Mouse (Mus musculus) liver, embryonic 11.5 days (tissue): Measurements from ENCODE around the gene Creb3l1. TPM values are rescaled to one million over a fixed set of nuclear protein-coding genes. Genes with fewer than 3 reads are reported as not detected.

ENCODE experiments used
- ATAC-seq: fragments of 200-750 bp; cut with Nextera tagmentation; replicated peaks from 2 replicates; pipeline ENCODE4 v1.8.0; 2017; ENCODE audit warnings: moderate number of reproducible peaks, mild to moderate bottlenecking, moderate TSS enrichment, moderate library complexity; ENCODE audit not compliant: low FRiP score
- DNase-seq: peaks from one replicate; pipeline ENCODE4 v3.0.0-alpha.2; 2017; ENCODE audit warnings: low spot score
- H3K27ac ChIP-seq: fragments of 300-500 bp; sonication (generic); 2 replicates; pipeline ENCODE4 v1.5.1; 2014; ENCODE audit warnings: mild to moderate bottlenecking, low read depth, low read length, control low read depth
- H3K27me3 ChIP-seq: fragments of 300-500 bp; sonication (generic); replicated peaks from 2 replicates; pipeline ENCODE4 v1.6.1; 2014; ENCODE audit warnings: low read length, mixed read lengths; ENCODE audit not compliant: control insufficient read depth, insufficient read depth
- H3K36me3 ChIP-seq: fragments of 300-500 bp; sonication (generic); 2 replicates; pipeline ENCODE4 v1.6.1; 2014; ENCODE audit warnings: mild to moderate bottlenecking, low read length, moderate library complexity, mixed read lengths; ENCODE audit not compliant: control insufficient read depth, insufficient read depth
- H3K4me1 ChIP-seq: fragments of 300-500 bp; sonication (generic); replicated peaks from 2 replicates; pipeline ENCODE4 v1.6.1; 2014; ENCODE audit warnings: low read length, mixed read lengths; ENCODE audit not compliant: control insufficient read depth, insufficient read depth
- H3K4me2 ChIP-seq: fragments of 300-500 bp; sonication (generic); 2 replicates; pipeline ENCODE4 v1.6.1; 2014; ENCODE audit warnings: mild to moderate bottlenecking, control low read depth, moderate library complexity
- H3K4me3 ChIP-seq: fragments of 300-500 bp; sonication (generic); 2 replicates; pipeline ENCODE4 v1.5.1; 2014; ENCODE audit warnings: low read depth, low read length, control low read depth
- H3K9ac ChIP-seq: fragments of 300-500 bp; sonication (generic); 2 replicates; pipeline ENCODE4 v1.6.1; 2014; ENCODE audit warnings: low read depth, low read length, control low read depth
- H3K9me3 ChIP-seq: fragments of 300-500 bp; sonication (generic); 2 replicates; pipeline ENCODE4 v1.6.1; 2016; ENCODE audit warnings: low read length, inconsistent platforms, mixed read lengths; ENCODE audit not compliant: control insufficient read depth
- WGBS: fragments of 180-500 bp; shearing (Covaris S2); extraction: QIAGEN DNeasy Blood & Tissue Kit; methylation state at CpG from one replicate; pipeline ENCODE4 v1.1.7; 2014; 5-methylcytosine and 5-hydroxymethylcytosine counted together
- polyA plus RNA-seq: library from polyadenylated mRNA; unstranded; fragments of >200 nt; fragmentation: Nextera tagmentation; extraction: Ambion mirVana; gene quantifications from 2 replicates; pipeline ENCODE4 v1.2.1, GENCODE M21; 2014

The Creb3l1 gene
- polyA plus RNA-seq, 1 experiment from 2014 or later = 6.1 TPM

DNA sequence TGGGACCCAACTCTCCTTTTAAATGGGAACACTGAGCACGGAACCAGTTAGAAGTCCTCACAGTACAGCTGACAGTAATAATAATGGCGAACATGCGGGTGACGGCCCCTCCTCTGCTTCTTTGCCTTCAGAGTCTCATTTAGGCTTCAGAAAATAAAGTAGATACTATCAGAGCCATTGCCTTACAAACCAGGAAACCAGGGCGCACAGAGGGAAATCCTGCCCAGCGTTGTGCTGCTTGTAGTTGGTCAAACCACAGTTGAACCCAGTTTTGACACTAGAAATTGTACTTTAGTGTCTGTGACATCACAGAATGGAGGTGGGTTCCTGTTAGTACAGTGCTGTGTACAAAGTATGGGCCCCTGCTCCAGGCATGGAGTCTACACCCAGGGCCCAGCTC is 10.1 kb downstream of the Creb3l1 start:
- H3K27ac ChIP-seq = no peak overlapping the region
- H3K36me3 ChIP-seq = no peaks in the 10 kb centered on the region
- peaks cover 14% of the 10 kb centered on the region for H3K4me1 ChIP-seq

DNA sequence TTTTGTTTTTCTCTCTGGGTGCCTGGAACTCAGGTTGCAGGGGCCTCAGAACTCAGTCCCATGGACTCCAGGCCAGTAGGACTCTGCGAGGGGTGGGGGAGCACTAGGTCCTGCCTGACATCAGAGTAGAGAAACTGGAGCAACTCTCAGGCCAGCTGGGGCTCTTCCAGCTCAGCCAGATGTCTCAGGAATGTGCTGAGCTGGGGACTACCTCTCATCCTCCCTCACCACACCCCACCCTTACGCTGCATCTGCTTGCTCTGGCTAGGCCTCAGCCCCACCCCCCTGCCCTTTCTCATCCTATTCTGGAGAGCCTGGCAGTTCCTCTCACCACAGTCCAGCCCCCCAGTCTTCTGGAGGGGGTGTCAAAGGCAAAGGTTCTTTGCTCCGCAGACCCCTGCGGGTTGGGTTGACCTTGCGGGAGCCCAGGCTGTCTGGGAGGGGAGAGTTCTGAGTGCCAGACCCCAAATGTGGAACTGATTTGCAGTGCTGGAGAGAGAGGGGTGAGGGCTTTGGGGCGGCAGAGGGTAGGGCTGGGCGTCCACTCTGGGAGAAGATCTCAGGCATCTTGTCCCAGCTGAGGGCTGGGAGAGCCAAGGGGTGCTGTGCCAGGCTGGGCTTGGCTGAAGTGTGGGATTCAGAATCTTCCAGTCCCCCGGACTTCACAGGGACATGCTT is 11.4 kb downstream of the Creb3l1 start:
- 38% methylated on average over 8 of the region's 8 CpGs for WGBS
- no peaks in the 10 kb centered on the region for H3K9me3 ChIP-seq
- H3K4me3 ChIP-seq = no peak overlapping the region
- H3K4me1 ChIP-seq = peaks cover 19% of the 10 kb centered on the region
- DNase-seq (no peak), ATAC-seq (no peak)
- no peaks in the 10 kb centered on the region for H3K36me3 ChIP-seq
- no peak overlapping the region for H3K4me2 ChIP-seq
- H3K27me3 ChIP-seq = no peaks in the 10 kb centered on the region
- H3K27ac ChIP-seq = no peak overlapping the region
- no peak overlapping the region for H3K9ac ChIP-seq

More for the DNA sequence above, 10.1 kb downstream of the Creb3l1 start:
- Histone ChIP-seq H3K9me3 (no peaks in the 10 kb centered on the region), H3K9ac (no peak overlapping the region), H3K4me2 (no peak overlapping the region), H3K27me3 (no peaks in the 10 kb centered on the region), H3K4me3 (no peak overlapping the region)
- WGBS = 70% methylated on average over 6 of the region's 6 CpGs
- no peak for ATAC-seq
- no peak for DNase-seq

DNA sequence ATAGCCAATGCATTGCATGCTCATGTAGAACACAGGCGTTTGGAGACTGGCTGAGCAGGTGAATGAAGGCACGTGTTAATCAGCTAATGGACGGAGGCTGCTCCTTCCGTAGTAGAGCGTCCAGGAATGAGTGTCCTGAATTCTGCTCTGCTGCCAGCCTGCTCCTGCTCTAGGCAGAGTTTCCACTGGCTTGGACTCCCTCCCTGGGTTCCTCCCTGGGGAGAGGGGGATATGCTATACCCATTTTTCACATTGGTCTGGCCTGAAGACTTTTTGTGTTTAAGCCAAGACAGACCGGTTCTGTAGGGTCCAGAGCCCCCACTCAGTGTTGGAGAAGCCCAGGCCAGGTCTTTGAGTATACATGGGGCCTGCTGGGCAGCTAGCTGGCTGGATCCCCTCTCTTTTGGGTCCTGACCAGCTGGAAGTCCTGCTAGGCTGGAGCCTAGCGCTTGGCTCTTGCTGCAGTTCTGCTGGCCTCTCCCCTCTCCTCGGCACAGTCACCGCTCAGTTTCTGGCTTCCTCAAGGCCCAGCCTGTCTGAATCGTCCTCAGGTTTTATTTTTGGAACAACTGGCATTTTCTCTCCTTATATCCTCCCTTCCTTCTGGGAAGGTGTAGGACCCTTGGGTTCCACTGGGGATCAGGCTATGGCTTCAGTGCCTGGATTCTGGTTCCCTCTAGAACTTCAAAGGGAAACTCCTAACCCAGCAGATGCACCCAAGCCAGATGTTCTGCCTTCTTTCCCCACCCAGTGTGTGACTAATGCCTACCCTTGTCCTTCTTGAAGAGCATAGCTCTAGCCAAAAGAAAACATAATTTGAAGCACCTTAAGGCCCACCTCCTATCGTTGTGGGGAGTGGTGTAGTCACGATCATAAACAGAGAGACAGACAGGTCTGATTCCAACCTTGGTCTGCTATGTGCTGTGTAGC is 12.6 kb downstream of the Creb3l1 start:
- no peak for ATAC-seq
- 78% methylated on average over 12 of the region's 12 CpGs for WGBS
- Histone ChIP-seq H3K27ac (no peak overlapping the region), H3K9ac (no peak overlapping the region), H3K36me3 (no peaks in the 10 kb centered on the region), H3K27me3 (no peaks in the 10 kb centered on the region), H3K4me2 (no peak overlapping the region), H3K4me3 (no peak overlapping the region), H3K4me1 (peaks cover 28% of the 10 kb centered on the region), H3K9me3 (no peaks in the 10 kb centered on the region)
- DNase-seq = no peak

DNA sequence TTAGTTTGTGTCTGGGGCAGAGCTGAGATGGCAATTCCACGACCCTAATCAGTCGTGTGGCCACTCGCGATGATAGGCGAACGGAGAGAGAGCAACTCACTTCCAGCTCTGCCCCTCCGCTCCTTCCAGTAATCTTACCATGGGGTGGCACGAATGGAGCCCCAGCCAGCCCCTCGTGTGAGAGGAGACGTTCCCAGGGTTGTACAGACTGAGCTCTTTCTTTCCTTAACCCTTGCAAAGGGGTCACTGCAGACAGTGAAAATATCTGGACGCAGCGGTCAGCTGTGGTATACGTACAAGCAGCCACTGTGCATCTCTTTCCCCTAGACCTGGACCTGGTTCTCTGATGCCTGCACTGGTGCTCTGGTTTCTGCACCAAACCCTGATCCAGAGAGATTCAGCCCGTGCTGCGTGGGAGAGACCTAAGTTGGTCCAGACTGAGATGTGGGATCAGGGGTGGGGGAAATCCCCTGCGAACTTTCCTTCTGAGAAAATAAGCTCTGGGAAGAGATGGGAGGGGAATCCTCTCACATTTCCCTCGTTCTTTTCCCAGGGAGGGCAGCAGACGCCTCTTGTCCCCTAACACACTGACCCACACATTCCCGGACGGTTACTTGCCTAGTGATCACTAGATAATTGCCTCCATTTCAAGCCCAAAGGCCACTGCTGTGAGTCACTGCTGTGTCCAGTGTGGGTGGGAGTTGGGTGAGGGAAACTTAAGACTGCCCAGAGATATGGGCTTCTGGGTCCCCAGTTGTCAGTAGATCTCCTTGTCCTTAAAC is 15.5 kb downstream of the Creb3l1 start:
- Histone ChIP-seq H3K9me3 (no peaks in the 10 kb centered on the region), H3K27me3 (no peaks in the 10 kb centered on the region), H3K27ac (peak overlapping the region; percentile 76; the same call in 1 of the 2 replicates), H3K9ac (peak overlapping the region; percentile 73), H3K36me3 (no peaks in the 10 kb centered on the region), H3K4me1 (peaks cover 32% of the 10 kb centered on the region), H3K4me3 (peak overlapping the region; percentile 61), H3K4me2 (peak overlapping the region; percentile 95)
- peak; percentile 29 for ATAC-seq
- WGBS = 5% methylated on average over 20 of the region's 20 CpGs
- no peak for DNase-seq

DNA sequence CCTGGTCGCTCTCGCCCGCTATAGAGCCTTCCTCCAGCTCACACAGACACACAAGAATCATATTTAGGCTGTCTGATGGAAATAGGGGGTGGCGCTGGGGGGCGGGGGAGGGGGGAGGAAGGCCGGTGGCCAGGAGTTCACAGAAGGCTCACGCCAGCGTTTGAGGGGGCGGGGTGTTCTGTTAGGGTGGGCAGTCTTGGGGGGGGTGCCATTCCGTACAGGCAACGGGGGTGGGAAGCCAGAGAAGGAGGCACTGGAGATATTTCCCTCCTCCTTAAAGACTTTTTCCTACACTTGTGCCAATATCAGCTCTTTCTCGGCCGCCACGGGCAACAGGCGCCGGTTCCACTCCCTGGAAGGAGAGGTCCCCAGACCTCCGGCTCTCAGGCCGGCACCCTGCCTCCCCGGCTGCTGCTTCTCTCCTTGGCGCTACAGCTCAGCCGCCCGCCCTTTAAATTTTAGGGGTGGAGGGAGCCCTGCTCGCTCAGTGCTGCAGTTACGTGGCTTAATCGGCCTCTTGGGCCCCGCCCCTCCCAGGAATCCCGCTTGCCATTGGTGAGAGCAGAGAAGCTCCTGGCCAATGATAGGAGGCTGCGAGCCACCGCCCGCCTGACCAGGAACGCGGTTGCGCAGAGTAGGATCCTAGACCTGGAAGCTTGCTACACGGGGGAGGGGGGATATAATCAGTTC is 16.2 kb downstream of the Creb3l1 start:
- DNase-seq (peak; percentile 95), ATAC-seq (peak; percentile 97)
- H3K36me3 ChIP-seq = no peaks in the 10 kb centered on the region
- H3K27me3 ChIP-seq = no peaks in the 10 kb centered on the region
- H3K4me2 ChIP-seq = peak overlapping the region; percentile 95
- peaks cover 26% of the 10 kb centered on the region for H3K4me1 ChIP-seq
- H3K9ac ChIP-seq = peak overlapping the region; percentile 73
- no peaks in the 10 kb centered on the region for H3K9me3 ChIP-seq
- WGBS = 0% methylated on average over 33 of the region's 34 CpGs
- peak overlapping the region; percentile 76 for H3K27ac ChIP-seq
- peak overlapping the region; percentile 61 for H3K4me3 ChIP-seq

DNA sequence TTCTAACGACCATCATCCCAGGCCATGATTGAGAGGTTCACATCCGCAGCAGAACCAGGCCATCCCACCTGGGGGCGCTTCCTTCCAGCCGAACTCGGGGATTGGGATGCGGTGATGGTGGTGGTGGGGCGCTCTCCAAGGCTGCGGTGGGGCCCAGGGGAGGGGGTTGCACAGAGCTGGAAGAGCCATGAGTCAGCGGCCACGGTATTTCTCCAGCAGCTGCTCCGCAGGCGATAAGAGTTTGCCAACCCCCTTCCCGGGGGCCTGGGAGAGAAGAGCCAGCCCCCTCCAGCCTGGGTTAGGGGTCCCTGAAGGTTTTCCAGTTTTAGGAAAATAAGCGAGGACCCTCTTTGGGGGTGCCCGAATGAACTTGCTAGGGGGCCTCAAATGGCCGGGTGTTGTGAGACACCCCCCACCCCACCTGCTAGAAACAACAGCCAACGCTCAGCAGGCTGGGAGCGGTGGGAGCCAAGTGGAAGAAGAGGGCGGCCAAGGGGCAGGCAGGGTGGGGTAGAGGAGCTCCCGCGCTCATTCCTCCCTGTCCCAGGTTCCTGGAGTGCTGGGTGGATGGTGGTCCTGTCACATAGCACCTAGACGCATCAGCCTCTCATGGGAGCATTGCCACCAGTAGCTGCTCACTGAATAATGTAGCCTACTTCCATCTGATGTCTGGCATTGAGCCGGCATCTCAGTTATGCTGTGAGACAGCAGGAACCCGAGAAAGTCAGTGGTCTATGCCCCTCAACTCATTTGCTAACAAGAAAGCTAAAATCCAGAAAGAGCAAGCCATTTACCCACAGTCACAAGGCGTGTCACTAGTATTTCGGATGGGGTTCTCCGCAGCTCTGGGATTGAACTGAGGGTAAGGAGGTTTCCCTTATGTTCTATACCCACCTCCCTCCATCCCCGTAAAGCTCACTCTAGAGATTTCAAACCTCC is 17.1 kb downstream of the Creb3l1 start:
- no peaks in the 10 kb centered on the region for H3K36me3 ChIP-seq
- peak overlapping the region; percentile 60 for H3K9ac ChIP-seq
- H3K4me1 ChIP-seq = peaks cover 22% of the 10 kb centered on the region
- H3K9me3 ChIP-seq = no peaks in the 10 kb centered on the region
- DNase-seq (peak; percentile 76), ATAC-seq (peak; percentile 51)
- no peaks in the 10 kb centered on the region for H3K27me3 ChIP-seq
- H3K4me3 ChIP-seq = peak overlapping the region; percentile 61
- H3K4me2 ChIP-seq = peak overlapping the region; percentile 95
- H3K27ac ChIP-seq = peak overlapping the region; percentile 76; the same call in 1 of the 2 replicates
- 2% methylated on average over 28 of the region's 28 CpGs for WGBS

DNA sequence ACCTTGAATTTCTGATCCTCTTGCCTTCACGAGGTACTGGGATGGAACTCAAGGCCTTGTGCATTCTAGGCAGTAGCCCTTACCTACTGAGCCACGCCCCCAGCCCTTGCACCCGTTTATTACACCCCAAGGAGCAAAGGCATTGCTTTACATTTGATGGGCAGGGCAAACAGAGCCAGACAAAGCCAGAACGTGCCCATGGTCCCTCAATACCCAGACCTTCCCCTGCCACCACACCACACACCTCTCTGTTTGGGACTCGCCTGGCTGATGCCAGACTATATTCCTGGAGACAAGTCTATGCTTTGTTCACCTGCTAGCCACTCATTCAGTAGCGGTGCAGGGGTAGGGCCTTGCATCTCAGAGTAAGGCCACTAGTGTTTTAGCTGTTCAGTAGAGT is 17.8 kb downstream of the Creb3l1 start:
- Histone ChIP-seq H3K36me3 (no peaks in the 10 kb centered on the region), H3K9ac (no peak overlapping the region), H3K4me2 (peak overlapping the region; percentile 95), H3K4me3 (peak overlapping the region; percentile 61), H3K27ac (no peak overlapping the region), H3K27me3 (no peaks in the 10 kb centered on the region), H3K9me3 (no peaks in the 10 kb centered on the region), H3K4me1 (peaks cover 21% of the 10 kb centered on the region)
- no peak for ATAC-seq
- 46% methylated on average over 6 of the region's 6 CpGs for WGBS
- DNase-seq = no peak
